Mouse (Mus musculus): ENCODE measurements around the gene Trmt5. TPM values are rescaled to one million over a fixed set of nuclear protein-coding genes. Genes with fewer than 3 reads are reported as not detected.

Trmt5 gene
- total RNA-seq, 2 experiments from 2014 or later, result 9.9 to 17.5 TPM

DNA sequence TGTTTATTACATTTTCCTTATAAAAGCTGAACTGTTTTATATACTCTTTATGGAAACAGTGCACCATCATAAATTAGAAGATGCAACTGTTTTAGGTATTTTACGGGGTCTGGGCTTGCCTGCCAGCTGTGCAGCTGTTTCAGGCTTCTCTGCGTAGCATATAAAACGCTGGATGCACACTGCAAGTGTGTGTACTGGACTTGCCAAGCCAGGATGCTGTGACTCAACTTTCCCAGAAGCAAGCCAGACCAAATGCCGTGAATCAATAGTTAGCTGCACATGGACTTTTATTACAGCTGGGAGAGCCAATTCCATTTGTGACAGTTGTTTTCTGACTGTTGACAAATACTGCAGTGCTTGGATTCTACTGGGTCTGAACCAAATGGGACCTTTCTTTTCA is 16.6 kb downstream of the Trmt5 start:
- DNase-seq, result no peak

DNA sequence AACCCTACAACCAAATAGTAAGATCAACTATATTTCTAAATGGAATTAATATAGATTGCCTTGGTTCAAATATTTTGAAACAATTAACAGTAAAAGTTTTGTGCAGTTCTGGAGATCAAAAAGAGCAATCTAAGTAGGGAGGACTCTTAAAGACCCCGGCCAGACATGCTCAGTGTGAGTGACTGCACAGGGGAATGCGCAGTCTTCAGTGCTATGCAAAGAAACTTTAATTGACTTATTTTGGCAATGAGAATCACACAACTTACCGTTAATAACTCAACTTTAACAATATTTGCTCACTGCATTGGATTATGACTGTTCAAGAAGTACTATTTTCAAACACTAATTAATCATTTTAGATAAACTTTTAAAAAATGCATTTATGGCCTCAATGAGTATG is 17.0 kb downstream of the Trmt5 start:
- no peak for DNase-seq

DNA sequence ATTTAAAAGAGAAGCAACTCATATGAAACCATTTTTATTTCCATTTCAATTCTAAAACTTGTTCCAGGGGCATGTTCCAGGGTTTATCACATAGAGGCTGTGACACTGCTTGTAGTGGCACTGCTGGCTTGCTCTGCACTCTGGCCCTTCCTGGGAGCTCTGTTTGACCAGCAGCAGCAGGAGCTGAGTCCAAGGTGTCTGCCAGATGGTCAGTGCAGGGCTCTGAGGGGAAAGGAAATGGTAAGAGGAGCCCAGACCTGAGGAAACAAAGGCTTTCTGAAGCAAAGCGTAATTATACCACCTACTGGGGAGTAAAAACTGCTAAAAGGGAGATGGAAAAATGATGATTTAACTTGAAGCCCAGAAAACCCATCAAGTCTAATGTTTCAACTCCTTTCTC is 18.0 kb downstream of the Trmt5 start:
- no peak for DNase-seq

DNA sequence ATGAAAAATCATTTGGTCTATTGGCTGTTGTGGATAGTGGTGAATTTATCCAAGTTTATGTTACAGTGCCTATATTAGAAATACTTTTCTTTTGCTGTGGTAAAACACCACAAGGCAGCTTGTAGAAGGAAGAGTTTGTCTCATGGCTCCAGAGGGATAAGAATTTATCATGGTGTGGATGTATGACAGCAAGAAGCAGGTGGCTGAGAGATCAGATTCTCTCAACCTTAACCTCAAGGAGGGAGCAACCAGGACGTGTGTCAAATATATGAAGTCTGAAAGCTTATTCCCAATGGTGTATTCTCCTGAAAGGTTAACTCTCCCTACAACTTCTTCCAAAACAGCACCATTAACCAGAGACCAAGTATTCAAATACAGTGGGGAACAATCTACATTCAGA is 19.9 kb downstream of the Trmt5 start:
- no peak for DNase-seq

DNA sequence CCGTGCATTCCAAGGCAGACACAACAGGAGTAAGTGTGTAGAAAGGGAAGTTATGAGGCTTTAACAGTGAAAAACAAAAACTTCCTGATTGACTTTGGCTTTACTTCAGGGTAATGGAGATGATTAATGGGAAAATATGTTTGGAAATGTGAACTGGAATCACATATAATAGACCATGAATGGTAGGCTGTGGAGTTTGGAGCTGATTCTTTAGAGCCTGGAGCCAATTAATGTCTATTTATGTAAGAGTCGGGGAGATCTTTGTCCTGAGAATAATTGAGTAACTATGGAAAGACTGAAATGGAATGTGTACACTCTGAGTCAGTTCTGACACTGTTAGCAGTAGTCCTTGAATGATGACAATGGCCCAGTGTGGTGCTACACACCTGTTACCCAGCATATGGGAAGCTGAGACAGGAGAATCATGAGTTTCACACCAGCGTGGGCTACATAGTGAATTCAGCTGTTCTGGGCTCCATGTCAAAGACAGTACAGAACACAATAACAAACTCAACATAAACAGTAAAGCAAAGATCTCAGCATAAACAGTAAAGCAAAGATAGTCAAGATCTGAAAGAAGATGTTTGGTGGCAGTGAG is 21.0 kb downstream of the Trmt5 start:
- no peak for DNase-seq

DNA sequence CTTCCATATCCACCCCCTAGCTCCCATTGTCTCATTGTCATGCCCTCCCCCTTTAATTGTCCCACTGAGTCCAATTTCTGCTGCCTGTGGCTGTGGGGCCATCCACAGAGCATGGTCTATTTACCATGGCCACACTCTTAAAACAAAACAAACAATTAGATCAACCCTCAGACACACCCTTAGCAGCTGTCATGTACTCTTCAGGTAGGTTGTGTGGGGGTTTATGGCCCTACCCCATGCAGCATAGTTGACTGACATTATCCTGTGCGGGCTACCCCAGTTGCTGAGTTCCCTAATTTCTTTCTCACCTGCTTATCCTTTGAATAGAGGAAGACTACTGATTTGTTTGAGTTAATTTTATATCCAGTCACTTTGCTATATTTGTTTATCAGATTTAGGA is 26.2 kb downstream of the Trmt5 start:
- no peak for DNase-seq

DNA sequence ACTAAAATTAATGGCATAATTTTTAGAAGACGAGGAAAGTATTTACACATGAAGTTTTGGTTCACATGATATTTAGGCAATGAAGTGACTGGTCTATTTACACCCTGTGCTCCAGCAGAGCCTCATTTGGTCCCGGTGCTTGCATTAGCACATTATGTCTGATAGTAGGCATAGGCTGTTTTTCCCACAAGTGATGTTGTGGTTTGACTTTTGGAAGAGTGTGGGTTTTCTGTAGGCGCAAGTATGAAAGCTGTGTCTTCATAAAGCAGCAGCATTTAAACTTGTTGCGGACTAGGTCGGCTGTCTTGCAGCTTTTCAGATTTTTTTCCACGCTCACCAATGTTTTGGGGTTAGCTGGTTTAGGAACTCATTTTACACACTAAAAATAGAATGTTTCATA is 27.2 kb downstream of the Trmt5 start:
- DNase-seq, result no peak

DNA sequence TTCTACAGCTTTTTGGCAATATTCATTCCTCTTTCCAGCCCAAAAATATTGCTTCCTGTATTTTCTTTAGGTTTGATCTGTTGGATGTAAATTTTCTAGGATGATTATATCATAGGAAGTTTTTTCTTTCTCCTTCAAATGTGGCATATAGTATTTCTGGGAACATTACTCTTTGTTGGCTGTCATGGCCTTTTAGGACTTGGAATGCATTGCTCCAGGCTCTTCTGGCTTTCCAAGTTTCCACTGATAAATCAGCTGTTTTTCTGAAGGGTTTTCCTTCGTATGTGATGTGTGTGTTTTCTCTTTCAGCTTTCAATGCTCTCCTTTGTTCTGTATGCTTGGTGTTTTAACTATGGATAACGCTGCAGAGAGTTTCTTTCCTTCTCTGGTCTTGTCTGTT is 31.5 kb downstream of the Trmt5 start:
- no peak for DNase-seq

DNA sequence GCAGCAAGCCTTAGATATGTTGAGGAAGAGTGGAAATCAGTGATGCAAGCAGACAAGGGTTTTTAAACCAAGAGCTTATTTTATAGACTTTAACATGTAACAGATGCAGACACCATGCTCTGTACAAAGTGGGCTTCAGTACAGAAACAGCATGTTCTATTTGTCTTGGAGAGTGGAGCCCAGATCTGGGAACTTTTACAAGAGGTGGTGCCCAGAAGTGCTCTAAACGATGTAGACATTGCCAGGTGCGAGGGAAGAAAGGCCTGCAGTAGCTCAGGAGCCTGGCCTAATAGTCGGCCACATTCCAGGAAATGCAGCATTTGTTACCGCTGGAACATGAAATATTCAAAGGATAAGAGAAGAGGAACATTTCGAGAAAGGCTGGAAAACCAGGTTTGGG is 40.8 kb downstream of the Trmt5 start:
- no peak for DNase-seq

DNA sequence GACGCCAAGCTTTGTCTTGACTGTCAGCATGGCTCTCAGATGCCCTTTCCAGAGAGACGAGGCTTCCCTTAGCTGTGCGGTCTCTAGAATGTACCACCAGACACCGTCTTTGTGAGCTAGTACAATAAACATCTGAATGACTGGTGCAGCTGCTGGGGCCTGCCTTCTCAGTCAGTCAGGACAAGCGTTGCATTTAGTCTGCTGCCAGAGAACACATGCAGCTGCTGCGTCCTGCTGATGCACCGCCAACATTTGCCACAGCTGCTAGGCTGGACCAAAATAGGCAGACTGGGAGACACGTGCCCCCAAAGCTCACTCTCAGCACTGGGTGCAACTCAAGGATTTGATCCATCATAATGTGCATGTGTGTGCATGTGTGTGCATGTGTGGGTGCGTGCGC is 44.5 kb downstream of the Trmt5 start:
- DNase-seq, result no peak

DNA sequence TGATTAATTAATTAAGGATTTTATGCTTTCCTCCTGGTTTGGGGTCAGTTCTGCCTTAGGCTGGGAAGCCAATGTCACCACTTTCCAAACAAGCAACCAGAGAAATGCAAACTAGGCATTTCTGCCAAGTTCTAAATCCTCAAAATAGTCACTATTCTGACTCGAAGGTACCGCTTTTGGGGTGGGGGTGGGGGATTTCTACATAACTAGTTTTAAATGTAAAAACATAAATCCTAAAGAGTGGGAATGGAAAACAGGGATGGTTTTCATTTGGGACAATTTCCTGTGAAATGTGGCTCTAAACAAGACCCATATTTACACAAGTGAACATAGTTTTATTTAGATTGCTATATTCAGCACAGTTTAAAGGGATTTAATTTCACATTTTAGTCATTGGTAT is 53.9 kb downstream of the Trmt5 start:
- no peak for DNase-seq

DNA sequence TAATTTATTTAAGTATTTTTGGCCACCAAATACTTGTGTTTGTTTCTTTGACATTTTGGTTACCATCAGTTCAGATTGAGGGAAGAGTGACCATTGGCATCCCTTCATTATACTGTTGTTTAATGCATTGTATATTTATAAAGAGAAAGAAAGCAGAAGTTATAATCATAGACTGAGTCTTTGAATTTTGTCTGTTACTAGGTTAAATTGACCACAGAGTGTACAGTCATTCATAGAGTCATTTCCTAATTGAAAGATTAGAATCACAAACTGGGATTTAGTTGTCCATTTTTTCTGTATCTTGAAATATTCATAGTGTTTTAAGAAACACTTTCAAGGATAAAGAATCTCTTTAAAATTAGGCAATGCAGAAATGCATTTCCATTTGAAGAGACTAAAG is 55.0 kb downstream of the Trmt5 start:
- no peak for DNase-seq

DNA sequence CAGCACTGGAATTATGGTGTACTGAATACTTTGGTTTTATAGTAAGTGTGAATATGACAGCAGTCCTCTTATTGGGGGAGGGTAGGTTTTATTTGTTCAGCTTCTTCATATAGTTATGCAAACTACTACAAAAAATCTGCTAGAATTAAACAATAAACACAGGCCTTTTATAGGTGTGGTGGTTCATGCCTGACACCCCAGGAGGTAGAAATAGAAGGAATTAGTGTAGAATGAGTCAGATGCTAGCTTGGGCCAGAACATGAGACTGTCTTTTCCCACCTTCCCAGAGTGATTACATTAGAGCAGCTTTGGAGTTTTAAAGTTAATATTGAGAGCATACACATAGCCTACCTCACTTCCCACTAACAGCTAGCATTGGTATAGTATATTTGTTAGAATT is 56.3 kb downstream of the Trmt5 start:
- no peak for DNase-seq

Other genes starting within 250 kb of the Trmt5 start
- gene Six1, start 232.8 kb downstream of the Trmt5 start, total RNA-seq (2021), result 10 to 100 TPM in 1 of 2 experiments, 1 to 10 TPM in 1; 7.1 to 12.8 TPM
- gene Six4, start 173.3 kb downstream of the Trmt5 start, total RNA-seq (2021), result 1 to 10 TPM; 1.7 to 2.3 TPM
- gene Mnat1, start 163.0 kb downstream of the Trmt5 start, total RNA-seq (2021), result 10 to 100 TPM; 23.0 to 30.2 TPM
- 10 to 100 TPM in 1 of 2 experiments, 1 to 10 TPM in 1; 7.3 to 13.9 TPM for gene Slc38a6, start 69 bp upstream of the Trmt5 start, total RNA-seq (2021)